Mouse (Mus musculus): ENCODE measurements around the gene Oprd1. TPM values are rescaled to one million over a fixed set of nuclear protein-coding genes. Genes with fewer than 3 reads are reported as not detected.

Gene Oprd1
- total and polyA plus RNA-seq, 3 experiments: 0.01 TPM; not detected in 2

- no peak for TF ChIP-seq MAFK (IDR thresholded peaks at IDR 0.05; ENCODE audit: borderline replicate concordance, low read depth, low read length)
- TF ChIP-seq EP300 (IDR thresholded peaks at IDR 0.05; ENCODE audit: low read depth in 1 of 2, low read length in 2 of 2): peak; percentile 80 to 88
- no peak for TF ChIP-seq MEF2A (IDR thresholded peaks at IDR 0.05; ENCODE audit: extremely low read depth, insufficient replicate concordance, low read depth, low read length, poor library complexity, severe bottlenecking)
- TF ChIP-seq POLR2AphosphoS5 (IDR thresholded peaks at IDR 0.05; ENCODE audit: borderline replicate concordance, low read depth, low read length): no peak
- no peak for TF ChIP-seq CHD2 (IDR thresholded peaks at IDR 0.05; ENCODE audit: low read length)
- TF ChIP-seq MYB (IDR thresholded peaks at IDR 0.05; ENCODE audit: low read depth, low read length): no peak
- no peak for TF ChIP-seq CHD1 (IDR thresholded peaks at IDR 0.05; ENCODE audit: low read depth, low read length)
- peak; percentile 62; the same call in 1 of the 2 replicates for TF ChIP-seq MYC (IDR thresholded peaks at IDR 0.05; ENCODE audit: low read depth, low read length)
- peak; percentile 89 for TF ChIP-seq GATA1 (IDR thresholded peaks at IDR 0.05; ENCODE audit: low read depth, low read length)
- no peak for TF ChIP-seq USF1 (IDR thresholded peaks at IDR 0.05; ENCODE audit: low read depth, low read length)
- no peak for TF ChIP-seq ELF1 (IDR thresholded peaks at IDR 0.05; ENCODE audit: low read depth, low read length)
- peak; percentile 77 for TF ChIP-seq SIN3A (IDR thresholded peaks at IDR 0.05; ENCODE audit: low read length)
- TF ChIP-seq HCFC1 (IDR thresholded peaks at IDR 0.05; ENCODE audit: low read depth, low read length): 0 out of 2 replicates have a peak, but pooled peaks have one; percentile 24
These were observed 806 bp upstream of the Oprd1 start (continued) for GRCm38 (mm10) chr4:132145092-132145491.

GRCm38 (mm10) chr4:132138640-132139039, 5.6 kb downstream of the Oprd1 start:
- peaks cover 8 to 9% of the 10 kb centered on the region in 2 experiments for H3K27me3 ChIP-seq (ENCODE audit: control insufficient read depth in 1 of 2, insufficient read depth in 2 of 2, low read length in 2 of 2)

GRCm38 (mm10) chr4:132137013-132137412, 7.3 kb downstream of the Oprd1 start:
- Histone ChIP-seq H3K9ac (ENCODE audit: control insufficient read depth, low read depth, low read length, poor library complexity, severe bottlenecking) (no peak overlapping the region), H3K79me2 (ENCODE audit: control insufficient read depth, insufficient read depth, low read length, poor library complexity) (no peaks in the 10 kb centered on the region), H3K9me3 (replicated peaks; ENCODE audit: insufficient read depth, low read length) (no peaks in the 10 kb centered on the region), H3K27me3 (ENCODE audit: control insufficient read depth in 1 of 2, insufficient read depth in 2 of 2, low read length in 2 of 2) (peaks cover 8% of the 10 kb centered on the region in 2 experiments), H3K27ac (ENCODE audit: control insufficient read depth, low read depth, low read length) (no peak overlapping the region), H3K4me1 (ENCODE audit: control insufficient read depth in 1 of 2, insufficient read depth in 2 of 2, low read length in 2 of 2) (no peaks in the 10 kb centered on the region), H3K36me3 (ENCODE audit: control insufficient read depth in 1 of 2, insufficient read depth in 2 of 2, low read length in 2 of 2) (no peaks in the 10 kb centered on the region), H3K4me3 (ENCODE audit: control insufficient read depth in 1 of 2, insufficient read depth in 1 of 2, low read depth in 2 of 2, low read length in 2 of 2) (no peak overlapping the region)
- TF ChIP-seq ELF1 (IDR thresholded peaks at IDR 0.05; ENCODE audit: low read depth, low read length): no peak
- no peak for TF ChIP-seq RAD21 (IDR thresholded peaks at IDR 0.05; ENCODE audit: low read depth, low read length)
- no peak for DNase-seq (ENCODE audit: low read depth, low spot score)

More at GRCm38 (mm10) chr4:132138640-132139039, 5.6 kb downstream of the Oprd1 start:
- H3K4me3 ChIP-seq (ENCODE audit: control insufficient read depth in 1 of 2, insufficient read depth in 1 of 2, low read depth in 2 of 2, low read length in 2 of 2): no peak overlapping the region
- no peaks in the 10 kb centered on the region for H3K36me3 ChIP-seq (ENCODE audit: control insufficient read depth in 1 of 2, insufficient read depth in 2 of 2, low read length in 2 of 2)
- no peak overlapping the region for H3K27ac ChIP-seq (ENCODE audit: control insufficient read depth, low read depth, low read length)
- no peak overlapping the region for H3K9ac ChIP-seq (ENCODE audit: control insufficient read depth, low read depth, low read length, poor library complexity, severe bottlenecking)
- no peaks in the 10 kb centered on the region for H3K4me1 ChIP-seq (ENCODE audit: control insufficient read depth in 1 of 2, insufficient read depth in 2 of 2, low read length in 2 of 2)
- H3K79me2 ChIP-seq (ENCODE audit: control insufficient read depth, insufficient read depth, low read length, poor library complexity): no peaks in the 10 kb centered on the region
- TF ChIP-seq SIN3A (IDR thresholded peaks at IDR 0.05; ENCODE audit: low read length) (no peak), POLR2AphosphoS5 (IDR thresholded peaks at IDR 0.05; ENCODE audit: borderline replicate concordance, low read depth, low read length) (no peak)
- H3K9me3 ChIP-seq (replicated peaks; ENCODE audit: insufficient read depth, low read length): no peaks in the 10 kb centered on the region
- no peak for DNase-seq (ENCODE audit: low read depth, low spot score)
